Mouse (Mus musculus): ENCODE measurements around the gene Luc7l3. TPM values are rescaled to one million over a fixed set of nuclear protein-coding genes. Genes with fewer than 3 reads are reported as not detected.

The Luc7l3 gene
- polyA plus RNA-seq, 1 experiment from 2014 or later = 113 TPM

GRCm38 (mm10) chr11:94328644-94329025, 6.8 kb upstream of the Luc7l3 start:
- H3K27ac ChIP-seq (ENCODE audit: low read depth, low read length) = peak overlapping the region; percentile 97
- no peak for ATAC-seq (ENCODE audit: low FRiP score)
- peak overlapping the region; percentile 73 for H3K4me3 ChIP-seq (ENCODE audit: low read depth, low read length)
- peaks cover 19% of the 10 kb centered on the region for H3K4me1 ChIP-seq (ENCODE audit: control insufficient read depth, insufficient read depth, low read length)
- no peaks in the 10 kb centered on the region for H3K36me3 ChIP-seq (ENCODE audit: control insufficient read depth, insufficient read depth, low read length)
- no peaks in the 10 kb centered on the region for H3K27me3 ChIP-seq (ENCODE audit: control insufficient read depth, insufficient read depth, low read length)
- peak overlapping the region; percentile 65 for H3K4me2 ChIP-seq
- no peaks in the 10 kb centered on the region for H3K9me3 ChIP-seq (ENCODE audit: control insufficient read depth, low read length)
- peak; percentile 92 for DNase-seq (ENCODE audit: low spot score, missing footprints)
- 4% methylated on average over 10 of the region's 10 CpGs for WGBS
- H3K9ac ChIP-seq (ENCODE audit: low read length) = peak overlapping the region; percentile 95

- ATAC-seq (ENCODE audit: low FRiP score) (peak; percentile 88), DNase-seq (ENCODE audit: low spot score, missing footprints) (peak; percentile 98)
- Histone ChIP-seq H3K36me3 (ENCODE audit: control insufficient read depth, insufficient read depth, low read length) (no peaks in the 10 kb centered on the region), H3K27ac (ENCODE audit: low read depth, low read length) (peak within 1 kb of the TSS; percentile 97), H3K9ac (ENCODE audit: low read length) (peak within 1 kb of the TSS; percentile 95), H3K4me1 (ENCODE audit: control insufficient read depth, insufficient read depth, low read length) (peaks cover 25% of the 10 kb centered on the region), H3K4me2 (peak within 1 kb of the TSS; percentile 65), H3K4me3 (ENCODE audit: low read depth, low read length) (peak within 1 kb of the TSS; percentile 73), H3K27me3 (ENCODE audit: control insufficient read depth, insufficient read depth, low read length) (no peaks in the 10 kb centered on the region), H3K9me3 (ENCODE audit: control insufficient read depth, low read length) (no peaks in the 10 kb centered on the region)
- WGBS = under 1% methylated on average over 71 of the region's 78 CpGs
These were observed 6.2 kb upstream of the Luc7l3 start, which contains the start of gene Ankrd40 for GRCm38 (mm10) chr11:94327693-94328643. Gene Ankrd40, plus strand, starts transcription at chr11:94328001.

GRCm38 (mm10) chr11:94326961-94327411, 5.2 kb upstream of the Luc7l3 start:
- peak; percentile 59 for ATAC-seq (ENCODE audit: low FRiP score)
- peak overlapping the region; percentile 18; the same call in 1 of the 2 replicates for H3K4me3 ChIP-seq (ENCODE audit: low read depth, low read length)
- WGBS = 2% methylated on average over 10 of the region's 10 CpGs
- peak overlapping the region; percentile 97 for H3K27ac ChIP-seq (ENCODE audit: low read depth, low read length)
- H3K4me1 ChIP-seq (ENCODE audit: control insufficient read depth, insufficient read depth, low read length) = peaks cover 29% of the 10 kb centered on the region
- peak overlapping the region; percentile 72 for H3K9ac ChIP-seq (ENCODE audit: low read length)
- H3K9me3 ChIP-seq (ENCODE audit: control insufficient read depth, low read length) = no peaks in the 10 kb centered on the region
- H3K27me3 ChIP-seq (ENCODE audit: control insufficient read depth, insufficient read depth, low read length) = no peaks in the 10 kb centered on the region
- peak; percentile 94 for DNase-seq (ENCODE audit: low spot score, missing footprints)
- H3K4me2 ChIP-seq = peak overlapping the region; percentile 65
- H3K36me3 ChIP-seq (ENCODE audit: control insufficient read depth, insufficient read depth, low read length) = no peaks in the 10 kb centered on the region

GRCm38 (mm10) chr11:94324618-94325017, 2.8 kb upstream of the Luc7l3 start:
- Histone ChIP-seq H3K4me1 (ENCODE audit: control insufficient read depth, insufficient read depth, low read length) (peaks cover 30% of the 10 kb centered on the region), H3K9ac (ENCODE audit: low read length) (no peak overlapping the region), H3K27ac (ENCODE audit: low read depth, low read length) (no peak overlapping the region), H3K9me3 (ENCODE audit: control insufficient read depth, low read length) (no peaks in the 10 kb centered on the region), H3K36me3 (ENCODE audit: control insufficient read depth, insufficient read depth, low read length) (no peaks in the 10 kb centered on the region), H3K4me2 (no peak overlapping the region), H3K27me3 (ENCODE audit: control insufficient read depth, insufficient read depth, low read length) (no peaks in the 10 kb centered on the region), H3K4me3 (ENCODE audit: low read depth, low read length) (no peak overlapping the region)
- ATAC-seq (ENCODE audit: low FRiP score) (no peak), DNase-seq (ENCODE audit: low spot score, missing footprints) (peak; percentile 60)
- WGBS = 91% methylated on average over 5 of the region's 5 CpGs

GRCm38 (mm10) chr11:94323271-94323925, 1.6 kb upstream of the Luc7l3 start:
- H3K27ac ChIP-seq (ENCODE audit: low read depth, low read length) = no peak overlapping the region

GRCm38 (mm10) chr11:94322636-94323035, 848 bp upstream of the Luc7l3 start:
- peak overlapping the region; percentile 96 for H3K27ac ChIP-seq (ENCODE audit: low read depth, low read length)
- H3K4me3 ChIP-seq (ENCODE audit: low read depth, low read length) = peak overlapping the region; percentile 99
- no peak for DNase-seq (ENCODE audit: low spot score, missing footprints)
- no peak for ATAC-seq (ENCODE audit: low FRiP score)
- H3K9ac ChIP-seq (ENCODE audit: low read length) = peak overlapping the region; percentile 99
- peaks cover 24% of the 10 kb centered on the region for H3K4me1 ChIP-seq (ENCODE audit: control insufficient read depth, insufficient read depth, low read length)
- 37% methylated on average over 5 of the region's 5 CpGs for WGBS
- peaks cover 2% of the 10 kb centered on the region; the same call in 1 of the 2 replicates for H3K36me3 ChIP-seq (ENCODE audit: control insufficient read depth, insufficient read depth, low read length)
- H3K4me2 ChIP-seq = peak overlapping the region; percentile 79
- H3K27me3 ChIP-seq (ENCODE audit: control insufficient read depth, insufficient read depth, low read length) = no peaks in the 10 kb centered on the region
- H3K9me3 ChIP-seq (ENCODE audit: control insufficient read depth, low read length) = no peaks in the 10 kb centered on the region

More at GRCm38 (mm10) chr11:94323271-94323925, 1.6 kb upstream of the Luc7l3 start:
- H3K9me3 ChIP-seq (ENCODE audit: control insufficient read depth, low read length) = no peaks in the 10 kb centered on the region
- H3K9ac ChIP-seq (ENCODE audit: low read length) = no peak overlapping the region
- peaks cover 2% of the 10 kb centered on the region; the same call in 1 of the 2 replicates for H3K36me3 ChIP-seq (ENCODE audit: control insufficient read depth, insufficient read depth, low read length)
- no peak overlapping the region for H3K4me2 ChIP-seq
- no peak overlapping the region for H3K4me3 ChIP-seq (ENCODE audit: low read depth, low read length)
- H3K27me3 ChIP-seq (ENCODE audit: control insufficient read depth, insufficient read depth, low read length) = no peaks in the 10 kb centered on the region
- 58% methylated on average over 5 of the region's 5 CpGs for WGBS
- peaks cover 24% of the 10 kb centered on the region for H3K4me1 ChIP-seq (ENCODE audit: control insufficient read depth, insufficient read depth, low read length)
- DNase-seq (ENCODE audit: low spot score, missing footprints) (no peak), ATAC-seq (ENCODE audit: low FRiP score) (no peak)

GRCm38 (mm10) chr11:94320969-94321930, 538 bp downstream of the Luc7l3 start:
- Histone ChIP-seq H3K36me3 (ENCODE audit: control insufficient read depth, insufficient read depth, low read length) (peaks cover 2% of the 10 kb centered on the region; the same call in 1 of the 2 replicates), H3K4me1 (ENCODE audit: control insufficient read depth, insufficient read depth, low read length) (peaks cover 25% of the 10 kb centered on the region), H3K4me3 (ENCODE audit: low read depth, low read length) (peak overlapping the region; percentile 99), H3K9ac (ENCODE audit: low read length) (peak overlapping the region; percentile 99), H3K27ac (ENCODE audit: low read depth, low read length) (peak overlapping the region; percentile 96), H3K4me2 (peak overlapping the region; percentile 79), H3K27me3 (ENCODE audit: control insufficient read depth, insufficient read depth, low read length) (no peaks in the 10 kb centered on the region), H3K9me3 (ENCODE audit: control insufficient read depth, low read length) (no peaks in the 10 kb centered on the region)
- ATAC-seq (ENCODE audit: low FRiP score) (peak; percentile 76), DNase-seq (ENCODE audit: low spot score, missing footprints) (peak; percentile 88)
- under 1% methylated on average over 67 of the region's 67 CpGs for WGBS

GRCm38 (mm10) chr11:94318056-94318455, 3.7 kb downstream of the Luc7l3 start:
- no peaks in the 10 kb centered on the region for H3K9me3 ChIP-seq (ENCODE audit: control insufficient read depth, low read length)
- no peak overlapping the region for H3K4me3 ChIP-seq (ENCODE audit: low read depth, low read length)
- H3K9ac ChIP-seq (ENCODE audit: low read length) = no peak overlapping the region
- DNase-seq (ENCODE audit: low spot score, missing footprints) (peak; percentile 78), ATAC-seq (ENCODE audit: low FRiP score) (no peak)
- no peak overlapping the region for H3K27ac ChIP-seq (ENCODE audit: low read depth, low read length)
- H3K27me3 ChIP-seq (ENCODE audit: control insufficient read depth, insufficient read depth, low read length) = no peaks in the 10 kb centered on the region
- no peak overlapping the region for H3K4me2 ChIP-seq
- H3K4me1 ChIP-seq (ENCODE audit: control insufficient read depth, insufficient read depth, low read length) = peaks cover 20% of the 10 kb centered on the region
- WGBS = 91% methylated on average over 5 of the region's 5 CpGs
- peaks cover 2% of the 10 kb centered on the region; the same call in 1 of the 2 replicates for H3K36me3 ChIP-seq (ENCODE audit: control insufficient read depth, insufficient read depth, low read length)
